Mouse (Mus musculus) bone marrow macrophage, adult 2 months (primary cell): Measurements from ENCODE around the gene Itsn1. TPM values are rescaled to one million over a fixed set of nuclear protein-coding genes. Genes with fewer than 3 reads are reported as not detected.

ENCODE experiments used
- H3K27ac ChIP-seq: 2 replicates; pipeline ENCODE4 v1.5.1; 2012; ENCODE audit warnings: low read depth, low read length; ENCODE audit not compliant: insufficient read depth
- H3K4me1 ChIP-seq: 2 replicates; pipeline ENCODE4 v1.6.1; 2012; ENCODE audit warnings: low read length; ENCODE audit not compliant: control insufficient read depth, insufficient read depth
- H3K4me3 ChIP-seq: 2 replicates; pipeline ENCODE4 v1.5.1; 2012; ENCODE audit warnings: mild to moderate bottlenecking, low read length, moderate library complexity; ENCODE audit not compliant: insufficient read depth
- CTCF ChIP-seq: IDR thresholded peaks from 2 replicates; pipeline ENCODE4 v1.5.1; 2012; ENCODE audit warnings: low read depth, mild to moderate bottlenecking, low read length, moderate library complexity
- POLR2A ChIP-seq: IDR thresholded peaks from 2 replicates; pipeline ENCODE4 v1.6.1; 2012; ENCODE audit warnings: mild to moderate bottlenecking, low read depth, low read length, borderline replicate concordance
- polyA plus RNA-seq: library from polyadenylated mRNA; stranded (reverse); fragments of >200 nt; gene quantifications from 2 replicates; pipeline ENCODE4 v1.2.4, GENCODE M21; 2012; ENCODE audit not compliant: missing spikeins, insufficient read depth, insufficient read length

Gene Itsn1
- polyA plus RNA-seq, 1 experiment = 130 TPM

DNA sequence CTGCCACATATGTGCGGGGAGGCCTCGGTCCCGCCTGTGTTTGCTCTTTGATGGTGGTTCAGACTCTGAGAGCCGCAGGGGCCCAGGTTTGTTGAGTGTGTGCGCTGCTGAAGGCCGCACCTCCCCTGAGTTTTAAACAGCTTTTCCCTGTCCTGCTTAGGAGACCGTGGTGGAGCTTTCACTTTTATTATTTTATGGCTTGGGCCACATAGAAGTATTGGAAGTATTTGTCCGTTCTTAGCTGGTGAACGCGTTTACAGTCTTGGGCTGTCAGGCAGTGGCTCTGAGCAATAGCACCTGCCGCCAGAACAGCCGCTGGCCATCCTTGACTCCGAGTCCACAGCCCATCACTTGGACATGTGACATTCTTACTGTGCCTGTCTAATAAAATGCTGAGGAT, 27.2 kb upstream of the Itsn1 start:
- Histone ChIP-seq H3K27ac (no peak overlapping the region), H3K4me3 (no peak overlapping the region), H3K4me1 (no peaks in the 10 kb centered on the region)
- TF ChIP-seq CTCF (no peak), POLR2A (no peak)

DNA sequence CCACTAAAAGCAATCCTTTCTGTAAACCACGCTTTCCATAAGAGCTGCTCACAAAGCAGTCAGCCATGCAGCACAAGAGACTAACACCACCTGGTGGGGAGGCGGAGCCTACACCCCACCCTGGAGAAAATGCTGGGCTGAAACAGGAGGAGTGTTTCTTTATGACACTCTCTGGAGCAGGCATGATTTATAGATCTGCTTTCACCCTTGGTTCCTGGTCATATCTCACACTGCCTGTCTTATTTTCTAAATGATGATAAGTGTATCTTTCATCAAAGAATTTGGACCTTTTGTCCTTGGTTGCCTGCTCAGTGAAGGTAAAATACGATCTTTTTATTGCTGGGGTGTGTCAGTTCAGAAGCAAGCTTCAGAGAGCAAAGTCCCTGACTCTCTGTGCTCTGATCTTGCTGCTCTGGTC, 26.3 kb upstream of the Itsn1 start:
- no peak overlapping the region for H3K4me3 ChIP-seq
- TF ChIP-seq POLR2A = no peak
- TF ChIP-seq CTCF = no peak
- no peaks in the 10 kb centered on the region for H3K4me1 ChIP-seq
- no peak overlapping the region for H3K27ac ChIP-seq

DNA sequence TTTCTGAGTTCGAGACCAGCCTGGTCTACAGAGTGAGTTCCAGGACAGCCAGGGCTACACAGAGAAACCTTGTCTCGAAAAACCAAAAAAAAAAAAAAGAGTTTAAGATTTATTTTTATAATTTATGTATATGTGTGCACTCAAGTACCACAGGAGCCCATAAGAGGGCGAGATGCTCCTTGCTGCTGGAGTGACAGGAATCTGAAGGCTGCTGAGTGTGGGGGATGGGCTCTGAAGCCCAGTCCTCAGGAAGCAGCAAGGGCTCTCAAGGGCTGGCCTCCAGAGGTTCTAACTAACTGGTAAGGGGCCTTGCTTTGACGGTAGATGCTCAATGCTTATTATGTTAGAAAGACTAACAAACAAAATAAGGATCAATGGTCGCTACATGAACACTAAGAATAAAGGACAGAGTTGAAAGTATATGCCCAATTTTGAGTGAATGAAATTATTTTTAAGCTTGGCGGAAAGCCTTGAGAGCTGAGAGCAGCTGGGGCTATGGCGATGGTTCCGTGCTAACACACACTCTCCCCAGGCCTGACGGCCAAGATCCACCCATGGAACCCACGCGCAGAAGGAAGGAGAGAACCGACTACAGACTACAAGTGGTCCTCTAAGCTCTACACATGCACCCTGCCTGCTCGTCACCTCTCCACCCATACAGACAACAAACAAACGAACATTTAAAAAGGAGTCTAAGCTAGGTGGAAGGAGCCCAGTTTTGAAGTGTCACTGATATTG, 24.3 kb upstream of the Itsn1 start:
- TF ChIP-seq POLR2A = no peak
- no peak for TF ChIP-seq CTCF
- Histone ChIP-seq H3K4me3 (no peak overlapping the region), H3K27ac (no peak overlapping the region), H3K4me1 (no peaks in the 10 kb centered on the region)

DNA sequence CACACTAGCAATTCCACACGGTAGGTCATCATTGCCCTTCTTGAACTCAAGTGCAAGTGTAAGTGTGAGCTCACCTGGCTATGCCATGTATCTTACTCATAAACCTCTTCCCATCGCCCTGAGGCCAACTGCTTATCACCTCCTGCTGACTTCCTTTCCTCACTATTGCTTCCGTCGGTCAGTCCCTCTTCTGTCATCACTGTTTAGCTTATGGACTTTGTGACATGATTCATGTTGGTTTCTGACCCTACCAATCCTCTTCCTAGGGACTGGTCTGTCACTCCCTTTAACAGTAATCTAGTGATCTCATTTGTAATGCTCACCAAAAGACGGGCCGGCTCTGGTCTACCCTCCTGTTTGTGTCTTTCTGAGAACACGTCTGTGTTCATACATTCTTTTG, 18.8 kb upstream of the Itsn1 start:
- no peak overlapping the region for H3K27ac ChIP-seq
- no peaks in the 10 kb centered on the region for H3K4me1 ChIP-seq
- TF ChIP-seq POLR2A (no peak), CTCF (no peak)
- H3K4me3 ChIP-seq = no peak overlapping the region

DNA sequence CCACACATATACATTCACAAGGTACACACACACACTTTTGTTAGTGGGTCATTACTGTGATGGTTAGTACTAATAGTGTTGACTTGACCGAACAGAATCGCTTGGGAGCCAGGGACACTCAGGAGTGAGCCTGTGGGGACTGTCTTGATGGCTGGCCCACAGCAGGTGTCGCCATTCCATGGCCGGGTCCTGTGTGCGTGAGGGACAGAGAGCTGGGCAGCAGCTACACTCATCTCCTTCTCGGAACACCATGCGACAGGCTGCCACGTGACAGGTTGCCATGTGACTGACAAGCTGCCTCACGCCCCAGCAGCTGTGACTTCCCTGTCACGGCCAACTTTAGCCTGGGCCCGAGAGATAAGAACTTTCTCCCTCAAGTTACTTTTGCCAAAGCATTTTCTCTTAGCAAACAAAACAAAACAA, 12.1 kb upstream of the Itsn1 start:
- no peak overlapping the region for H3K27ac ChIP-seq
- no peak overlapping the region for H3K4me3 ChIP-seq
- no peak for TF ChIP-seq POLR2A
- peaks cover 3% of the 10 kb centered on the region; the same call in 1 of the 2 replicates for H3K4me1 ChIP-seq

DNA sequence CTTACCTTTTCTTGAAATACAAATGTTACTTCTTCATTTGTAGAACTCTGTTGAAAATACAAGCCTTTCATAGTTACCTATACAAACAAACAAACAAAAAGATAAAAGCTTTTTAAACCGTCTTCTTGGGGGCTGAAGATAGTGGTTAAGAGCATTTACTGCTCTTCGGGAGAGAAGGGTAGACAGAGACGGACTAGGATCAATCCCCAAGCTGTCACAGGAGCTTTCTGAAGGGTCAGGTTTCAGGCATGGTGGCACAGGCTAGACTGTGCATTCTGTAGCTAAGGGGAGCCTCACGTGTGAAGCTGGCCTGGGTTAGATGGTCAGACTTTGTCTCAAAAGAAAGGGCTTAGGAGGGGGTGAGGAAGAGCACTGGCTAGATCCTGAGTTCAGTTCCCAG, 11.7 kb upstream of the Itsn1 start:
- no peak overlapping the region for H3K4me3 ChIP-seq
- TF ChIP-seq POLR2A (no peak), CTCF (no peak)
- no peak overlapping the region for H3K27ac ChIP-seq
- H3K4me1 ChIP-seq = peaks cover 3% of the 10 kb centered on the region; the same call in 1 of the 2 replicates

DNA sequence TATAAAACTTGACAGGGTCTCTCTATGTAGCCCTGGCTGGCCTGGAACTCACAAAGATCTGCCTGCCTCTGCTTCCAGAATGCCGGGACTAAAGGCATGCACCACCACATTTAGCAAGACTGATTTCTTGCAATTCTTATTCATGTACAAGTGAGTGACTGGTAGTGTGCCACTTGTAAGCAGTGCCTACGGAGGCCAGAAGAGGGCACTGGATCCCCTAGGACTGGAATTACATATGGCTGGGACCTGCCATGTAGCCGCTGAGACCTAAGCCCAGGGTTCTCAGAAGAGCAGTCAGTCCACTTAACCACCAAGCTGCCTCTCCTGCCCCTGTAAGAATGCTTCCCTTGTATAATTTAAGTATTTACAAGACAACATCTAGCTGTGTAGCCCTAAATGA, 4.8 kb upstream of the Itsn1 start:
- Histone ChIP-seq H3K4me1 (peaks cover 15% of the 10 kb centered on the region), H3K4me3 (no peak overlapping the region), H3K27ac (no peak overlapping the region)
- peak; percentile 19; the same call in 1 of the 2 replicates for TF ChIP-seq CTCF
- TF ChIP-seq POLR2A = no peak

DNA sequence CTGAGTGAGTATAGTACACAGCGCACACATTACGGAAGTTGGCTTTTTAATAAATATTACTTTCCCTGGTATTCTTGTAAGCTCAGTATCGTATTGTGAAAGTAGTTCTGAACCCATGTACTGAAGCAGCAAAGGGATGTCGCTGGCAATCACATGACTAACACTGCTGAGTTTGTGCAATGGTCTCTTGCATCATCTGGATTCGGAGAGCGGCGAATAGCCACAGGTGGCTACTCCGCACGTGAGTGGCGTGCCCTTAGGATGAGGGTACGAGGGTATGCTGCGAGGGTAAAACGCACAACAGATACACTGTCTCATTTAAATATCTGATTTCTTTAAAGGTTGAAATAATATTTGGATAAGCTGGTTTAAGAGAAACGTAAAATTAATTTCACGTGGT, 1.6 kb upstream of the Itsn1 start:
- peak overlapping the region; percentile 73 for H3K4me3 ChIP-seq
- peak overlapping the region; percentile 73 for H3K27ac ChIP-seq
- TF ChIP-seq POLR2A (no peak), CTCF (no peak)
- peaks cover 20% of the 10 kb centered on the region for H3K4me1 ChIP-seq

DNA sequence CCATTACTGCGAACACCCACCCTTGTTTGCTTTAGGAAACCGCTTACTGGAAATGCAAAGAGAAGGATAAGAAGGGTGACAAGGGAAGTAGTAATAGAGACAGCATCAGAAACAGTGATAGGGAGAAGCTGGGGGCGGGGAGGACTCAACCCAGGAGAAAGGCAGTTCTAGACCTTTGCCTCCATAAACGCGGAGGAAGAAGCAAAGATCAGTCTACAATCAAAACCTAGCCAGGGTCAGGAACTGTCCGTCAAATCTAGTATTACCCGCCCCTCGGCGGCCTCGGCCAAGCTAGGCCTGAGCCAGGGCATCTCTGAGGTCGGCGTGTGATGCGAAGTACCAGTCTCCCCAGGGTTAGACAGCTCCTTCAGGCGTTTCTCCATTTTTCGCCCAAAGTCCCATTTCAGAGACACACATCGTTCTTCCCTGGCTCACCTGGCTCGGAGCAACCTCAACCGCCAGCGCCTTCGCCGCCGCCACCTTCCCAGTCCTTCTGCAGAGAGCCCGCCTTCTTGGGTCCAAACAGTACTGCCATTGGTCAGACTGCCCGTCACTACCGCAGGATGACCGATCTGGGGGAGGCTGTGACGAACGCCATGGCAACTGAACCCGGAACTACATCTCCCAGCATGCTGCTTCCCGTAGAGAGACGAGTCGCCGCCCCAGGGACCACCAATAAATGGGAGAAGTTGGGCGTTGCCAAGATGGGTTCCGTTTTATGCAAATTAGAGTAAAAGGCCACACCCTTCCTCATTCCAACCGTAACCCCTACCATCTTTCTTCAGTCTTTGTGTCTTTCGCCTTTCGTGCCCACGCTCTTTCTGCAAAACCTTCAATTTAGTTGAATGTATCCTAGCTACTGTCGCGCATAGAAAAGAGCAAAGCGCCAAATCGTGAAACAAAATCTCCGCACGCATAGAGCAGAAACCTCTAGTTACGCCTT, 687 bp upstream of the Itsn1 start, which contains the start of gene Cryzl1:
TSS of gene Cryzl1 (minus strand) at position 853 of the 943 bp plus-strand sequence.
- Histone ChIP-seq H3K4me1 (peaks cover 26% of the 10 kb centered on the region), H3K27ac (peak within 1 kb of the TSS; percentile 86), H3K4me3 (peak within 1 kb of the TSS; percentile 94)
- TF ChIP-seq CTCF = no peak
- TF ChIP-seq POLR2A = no peak

DNA sequence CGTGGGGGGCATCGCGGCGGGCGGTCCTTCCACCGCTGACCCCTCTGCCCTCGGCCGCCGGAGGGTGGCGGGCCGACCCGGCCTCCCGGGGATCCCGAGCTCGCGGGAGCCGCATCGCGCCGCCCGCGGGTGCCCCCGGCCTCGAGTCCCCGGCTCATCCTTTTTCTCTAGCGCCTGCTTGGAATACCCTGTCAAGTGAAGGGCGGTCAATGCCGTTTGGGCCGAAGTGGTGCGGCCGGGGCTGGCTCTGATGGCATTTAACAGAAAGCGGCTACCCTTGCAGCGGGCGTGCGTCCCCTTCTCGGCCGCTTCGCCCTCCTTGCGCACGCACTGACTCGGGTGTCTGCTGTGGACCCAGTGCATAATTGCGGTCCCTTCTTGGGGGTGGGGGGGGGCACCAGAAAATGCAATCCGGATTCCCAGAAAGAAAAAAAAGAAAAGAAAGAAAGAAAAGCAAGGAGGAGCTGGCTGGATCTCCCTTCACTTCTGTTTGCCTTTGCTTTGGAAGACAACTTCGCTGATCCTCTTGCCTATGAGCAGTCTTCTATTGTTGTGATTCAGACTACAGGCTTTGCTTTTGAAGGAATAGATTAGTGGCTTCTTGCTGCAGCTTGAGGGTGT, 850 bp downstream of the Itsn1 start:
- H3K4me1 ChIP-seq = peaks cover 38% of the 10 kb centered on the region
- H3K27ac ChIP-seq = peak overlapping the region; percentile 81
- H3K4me3 ChIP-seq = peak overlapping the region; percentile 94
- TF ChIP-seq POLR2A (no peak), CTCF (no peak)
